Mouse (Mus musculus) skeletal muscle tissue, adult 2 months (tissue): ENCODE measurements around the gene Hrh1.
"Not testable (repeated sequence)": the region's sequence is repeated elsewhere in the genome, so short reads cannot be mapped to it uniquely, and the experiment has no call there.

Source experiments
- DNase-seq: peaks from one replicate; pipeline ENCODE4 v3.0.0-alpha.2; 2012; ENCODE audit warnings: low read depth, low spot score

Gene Hrh1

GRCm38 (mm10) chr6:114459969-114460368 lies 62.2 kb downstream of the Hrh1 start:
- DNase-seq = no peak

- DNase-seq = no peak
Observed at GRCm38 (mm10) chr6:114461536-114461935, 63.8 kb downstream of the Hrh1 start.

- DNase-seq = no peak
Observed at GRCm38 (mm10) chr6:114462747-114463146, 65.0 kb downstream of the Hrh1 start.

GRCm38 (mm10) chr6:114473541-114473940 lies 75.8 kb downstream of the Hrh1 start:
- DNase-seq = no peak

- DNase-seq = no peak
Observed at GRCm38 (mm10) chr6:114474059-114474458, 76.3 kb downstream of the Hrh1 start.

- no peak for DNase-seq
Observed at GRCm38 (mm10) chr6:114474911-114475310, 77.2 kb downstream of the Hrh1 start.

- DNase-seq = peak; percentile 82
Observed at GRCm38 (mm10) chr6:114478771-114479170, 81.0 kb downstream of the Hrh1 start.

GRCm38 (mm10) chr6:114479644-114480410 lies 82.1 kb downstream of the Hrh1 start:
- DNase-seq = no peak

GRCm38 (mm10) chr6:114489371-114489770 lies 91.6 kb downstream of the Hrh1 start:
- DNase-seq = no peak

- not testable (repeated sequence) for DNase-seq
Observed at GRCm38 (mm10) chr6:114492588-114492987, 94.9 kb downstream of the Hrh1 start.

- not testable (repeated sequence) for DNase-seq
Observed at GRCm38 (mm10) chr6:114494987-114495386, 97.3 kb downstream of the Hrh1 start.

- DNase-seq = not testable (repeated sequence)
Observed at GRCm38 (mm10) chr6:114514038-114514437, 116.3 kb downstream of the Hrh1 start.

- not testable (repeated sequence) for DNase-seq
Observed at GRCm38 (mm10) chr6:114528709-114529108, 131.0 kb downstream of the Hrh1 start.
